Mouse (Mus musculus) heart, embryonic 14.5 days (tissue): ENCODE measurements around the gene Nr4a1. TPM values are rescaled to one million over a fixed set of nuclear protein-coding genes. Genes with fewer than 3 reads are reported as not detected.

Experiments used
- ATAC-seq: fragments of 200-750 bp; cut with Nextera tagmentation; 2 replicates; pipeline ENCODE4 v1.8.0; 2017; ENCODE audit warnings: low read depth, moderate TSS enrichment; ENCODE audit not compliant: insufficient number of reproducible peaks, insufficient read depth, low FRiP score
- H3K27ac ChIP-seq, 2 experiments: fragments of 200-500 bp in 1 of 2; fragments of 300-500 bp in 1 of 2; sonication (generic) in 1 of 2; replicated peaks in 1 of 2; 2 replicates each; pipeline ENCODE4 v1.5.1; 2012 to 2014; ENCODE audit warnings: low read depth in 2 of 2, low read length in 2 of 2, control low read depth in 1 of 2, mild to moderate bottlenecking in 1 of 2, mixed read lengths in 1 of 2; ENCODE audit not compliant: control insufficient read depth in 1 of 2, insufficient read depth in 1 of 2
- H3K27me3 ChIP-seq: fragments of 300-500 bp; sonication (generic); 2 replicates; pipeline ENCODE4 v1.6.1; 2014; ENCODE audit warnings: mild to moderate bottlenecking, low read length, control low read depth; ENCODE audit not compliant: control insufficient read depth, insufficient read depth
- H3K36me3 ChIP-seq: fragments of 300-500 bp; sonication (generic); 2 replicates; pipeline ENCODE4 v1.6.1; 2014; ENCODE audit warnings: mild to moderate bottlenecking, control low read depth, low read length, mixed read lengths; ENCODE audit not compliant: control insufficient read depth, insufficient read depth
- H3K4me1 ChIP-seq, 2 experiments: fragments of 200-500 bp in 1 of 2; fragments of 300-500 bp in 1 of 2; sonication (generic) in 1 of 2; 2 replicates each; pipeline ENCODE4 v1.6.1; 2012 to 2014; ENCODE audit warnings: low read length in 2 of 2, control low read depth in 1 of 2, mixed read lengths in 1 of 2; ENCODE audit not compliant: control insufficient read depth in 2 of 2, insufficient read depth in 2 of 2
- H3K4me2 ChIP-seq: fragments of 300-500 bp; sonication (generic); 2 replicates; pipeline ENCODE4 v1.6.1; 2014; ENCODE audit warnings: mild to moderate bottlenecking, low read length
- H3K4me3 ChIP-seq, 2 experiments: fragments of 200-500 bp in 1 of 2; fragments of 300-500 bp in 1 of 2; sonication (generic) in 1 of 2; 2 replicates each; pipeline ENCODE4 v1.5.1; 2012 to 2014; ENCODE audit warnings: low read length in 2 of 2, mild to moderate bottlenecking in 2 of 2, control low read depth in 1 of 2, low read depth in 1 of 2, moderate library complexity in 1 of 2; ENCODE audit not compliant: control insufficient read depth in 1 of 2, insufficient read depth in 1 of 2
- H3K9ac ChIP-seq: fragments of 300-500 bp; sonication (generic); 2 replicates; pipeline ENCODE4 v1.6.1; 2014; ENCODE audit warnings: mild to moderate bottlenecking, low read length
- H3K9me3 ChIP-seq: fragments of 300-500 bp; sonication (generic); 2 replicates; pipeline ENCODE4 v1.6.1; 2016; ENCODE audit warnings: low read length, control low read depth; ENCODE audit not compliant: control insufficient read depth
- WGBS: fragments of 180-500 bp; shearing (Covaris S2); extraction: QIAGEN DNeasy Blood & Tissue Kit; methylation state at CpG from one replicate; pipeline ENCODE4 v1.1.7; 2014; 5-methylcytosine and 5-hydroxymethylcytosine counted together
- polyA plus RNA-seq: library from polyadenylated mRNA; unstranded; fragments of >200 nt; fragmentation: Nextera tagmentation; extraction: Ambion mirVana; gene quantifications from 2 replicates; pipeline ENCODE4 v1.2.1, GENCODE M21; 2014

The Nr4a1 gene
- polyA plus RNA-seq, 1 experiment from 2014 or later, result 6.6 TPM

DNA sequence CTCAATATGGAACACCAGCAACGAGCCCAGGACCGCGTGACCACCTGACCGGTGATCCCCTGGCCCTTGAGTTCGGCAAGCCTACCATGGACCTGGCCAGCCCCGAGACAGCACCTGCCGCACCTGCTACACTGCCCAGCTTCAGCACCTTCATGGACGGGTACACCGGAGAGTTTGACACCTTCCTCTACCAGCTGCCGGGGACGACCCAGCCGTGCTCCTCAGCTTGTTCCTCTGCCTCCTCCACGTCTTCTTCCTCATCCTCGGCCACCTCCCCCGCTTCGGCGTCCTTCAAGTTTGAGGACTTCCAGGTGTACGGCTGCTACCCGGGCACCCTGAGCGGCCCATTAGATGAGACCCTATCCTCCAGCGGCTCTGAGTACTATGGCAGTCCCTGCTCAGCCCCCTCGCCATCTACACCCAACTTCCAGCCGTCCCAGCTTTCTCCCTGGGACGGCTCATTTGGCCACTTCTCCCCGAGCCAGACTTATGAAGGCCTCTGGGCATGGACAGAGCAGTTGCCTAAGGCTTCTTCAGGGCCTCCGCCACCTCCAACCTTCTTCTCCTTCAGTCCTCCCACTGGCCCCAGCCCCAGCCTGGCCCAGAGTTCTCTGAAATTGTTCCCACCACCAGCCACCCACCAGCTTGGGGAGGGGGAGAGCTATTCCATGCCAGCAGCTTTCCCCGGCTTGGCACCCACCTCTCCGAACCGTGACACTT lies 16.2 kb downstream of the Nr4a1 start:
- Histone ChIP-seq H3K4me3 (no peak overlapping the region), H3K9me3 (no peaks in the 10 kb centered on the region), H3K4me2 (no peak overlapping the region), H3K27me3 (no peaks in the 10 kb centered on the region), H3K27ac (no peak overlapping the region), H3K4me1 (peaks cover 20 to 25% of the 10 kb centered on the region in 2 experiments), H3K36me3 (peaks cover 51% of the 10 kb centered on the region), H3K9ac (no peak overlapping the region)
- no peak for ATAC-seq
- WGBS, result 89% methylated on average over 29 of the region's 29 CpGs

DNA sequence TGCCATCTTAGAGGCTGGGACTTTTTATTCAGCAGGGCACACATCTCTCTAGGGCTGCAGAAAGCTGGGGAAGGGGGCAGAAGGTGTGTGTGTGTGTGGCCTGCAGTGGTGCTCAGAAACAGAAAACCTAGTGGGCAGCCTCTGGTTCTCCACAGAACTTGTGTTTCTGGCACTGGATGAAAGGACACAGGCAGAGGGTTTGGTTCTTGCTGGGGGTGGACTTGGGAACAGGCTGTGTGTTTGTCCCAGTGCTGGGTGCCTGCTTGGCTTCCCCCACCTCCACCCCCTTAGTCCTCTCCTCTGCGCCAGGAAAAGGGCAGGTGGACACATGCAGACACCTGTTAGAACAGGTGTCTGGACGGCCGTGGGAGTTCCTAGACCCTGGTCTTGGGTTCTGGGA lies 17.0 kb downstream of the Nr4a1 start:
- Histone ChIP-seq H3K9ac (no peak overlapping the region), H3K4me3 (no peak overlapping the region), H3K36me3 (peaks cover 52% of the 10 kb centered on the region), H3K4me2 (no peak overlapping the region), H3K27me3 (no peaks in the 10 kb centered on the region), H3K27ac (no peak overlapping the region), H3K4me1 (peaks cover 11 to 18% of the 10 kb centered on the region in 2 experiments), H3K9me3 (no peaks in the 10 kb centered on the region)
- WGBS, result 70% methylated on average over 3 of the region's 3 CpGs
- no peak for ATAC-seq

DNA sequence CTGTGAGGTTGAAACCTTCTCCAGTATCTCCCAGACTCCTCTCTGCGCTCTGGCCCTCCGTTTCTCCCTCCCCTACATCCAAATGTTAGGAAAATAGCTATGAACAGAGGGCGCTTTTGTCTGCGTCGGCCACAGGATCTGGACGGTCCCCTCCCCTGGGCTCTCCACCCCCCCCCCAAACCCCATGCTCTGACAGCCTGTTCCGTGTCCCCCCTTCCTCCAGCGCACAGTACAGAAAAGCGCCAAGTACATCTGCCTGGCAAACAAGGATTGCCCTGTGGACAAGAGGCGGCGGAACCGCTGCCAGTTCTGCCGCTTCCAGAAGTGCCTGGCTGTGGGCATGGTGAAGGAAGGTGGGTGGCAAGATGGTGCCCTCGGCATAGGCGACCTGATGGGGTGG lies 17.4 kb downstream of the Nr4a1 start:
- H3K9me3 ChIP-seq, result no peaks in the 10 kb centered on the region
- no peaks in the 10 kb centered on the region for H3K27me3 ChIP-seq
- WGBS, result 93% methylated on average over 15 of the region's 15 CpGs
- no peak overlapping the region for H3K4me2 ChIP-seq
- H3K4me1 ChIP-seq, result peaks cover 9 to 15% of the 10 kb centered on the region in 2 experiments; a peak in 3 of 4 replicates
- H3K27ac ChIP-seq, result no peak overlapping the region
- no peak overlapping the region for H3K4me3 ChIP-seq
- no peak overlapping the region for H3K9ac ChIP-seq
- peaks cover 52% of the 10 kb centered on the region for H3K36me3 ChIP-seq
- no peak for ATAC-seq

DNA sequence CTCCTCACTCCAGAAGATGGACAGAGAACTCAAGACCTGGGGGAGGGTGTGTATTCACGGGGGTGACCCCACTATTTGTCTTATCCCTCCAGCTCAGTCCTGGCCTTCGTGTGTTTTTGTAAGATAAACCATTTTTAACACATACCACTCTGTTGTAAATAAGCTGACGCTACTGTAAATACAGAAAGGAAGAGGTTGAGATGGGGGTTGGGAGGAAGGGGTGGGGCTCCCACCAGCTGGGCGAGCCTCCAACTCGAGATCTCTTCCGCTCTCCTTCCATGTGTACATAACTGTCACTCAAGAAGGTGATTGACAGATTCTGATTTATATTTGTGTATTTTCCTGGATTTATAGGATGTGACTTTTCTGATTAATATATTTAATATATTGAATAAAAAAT lies 20.3 kb downstream of the Nr4a1 start:
- Histone ChIP-seq H3K36me3 (peaks cover 52% of the 10 kb centered on the region), H3K9ac (no peak overlapping the region), H3K27ac (no peak overlapping the region), H3K4me3 (no peak overlapping the region), H3K9me3 (no peaks in the 10 kb centered on the region), H3K4me2 (no peak overlapping the region), H3K4me1 (peaks cover 5 to 6% of the 10 kb centered on the region in 2 experiments; a peak in 3 of 4 replicates), H3K27me3 (no peaks in the 10 kb centered on the region)
- 59% methylated on average over 6 of the region's 6 CpGs for WGBS
- no peak for ATAC-seq

DNA sequence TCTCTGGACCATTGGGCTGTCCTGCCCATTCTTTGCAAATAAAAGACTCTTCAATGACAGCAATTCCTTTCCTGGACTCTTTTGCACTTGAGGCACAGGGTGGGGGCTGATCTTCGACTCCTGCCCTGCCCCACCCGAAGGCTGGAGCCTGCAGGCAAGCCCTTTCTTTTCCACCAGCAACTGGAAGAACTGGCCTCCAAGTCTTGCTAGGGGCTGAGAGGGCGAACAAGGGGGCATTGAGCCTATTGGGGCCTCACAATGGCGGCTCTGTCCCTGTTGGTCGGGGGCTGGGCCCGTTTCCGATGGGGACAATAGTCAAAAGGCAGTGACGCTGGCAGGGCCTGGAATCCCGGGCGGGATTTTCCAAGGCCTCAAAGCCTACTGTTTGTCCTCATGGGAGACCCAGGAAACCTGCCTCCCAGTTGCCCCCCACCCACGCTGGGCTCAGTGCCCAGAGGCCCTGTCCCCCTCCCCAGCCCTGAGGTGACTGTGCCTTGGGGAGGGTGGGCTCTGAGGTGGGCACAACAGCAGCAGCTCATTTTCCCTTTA lies 23.4 kb downstream of the Nr4a1 start:
- Histone ChIP-seq H3K36me3 (peaks cover 26% of the 10 kb centered on the region), H3K9ac (no peak overlapping the region), H3K4me1 (peaks cover 3 to 5% of the 10 kb centered on the region in 2 experiments; a peak in 2 of 4 replicates), H3K4me3 (no peak overlapping the region), H3K9me3 (no peaks in the 10 kb centered on the region), H3K27me3 (no peaks in the 10 kb centered on the region), H3K4me2 (no peak overlapping the region), H3K27ac (no peak overlapping the region)
- no peak for ATAC-seq
- WGBS, result 75% methylated on average over 11 of the region's 11 CpGs

DNA sequence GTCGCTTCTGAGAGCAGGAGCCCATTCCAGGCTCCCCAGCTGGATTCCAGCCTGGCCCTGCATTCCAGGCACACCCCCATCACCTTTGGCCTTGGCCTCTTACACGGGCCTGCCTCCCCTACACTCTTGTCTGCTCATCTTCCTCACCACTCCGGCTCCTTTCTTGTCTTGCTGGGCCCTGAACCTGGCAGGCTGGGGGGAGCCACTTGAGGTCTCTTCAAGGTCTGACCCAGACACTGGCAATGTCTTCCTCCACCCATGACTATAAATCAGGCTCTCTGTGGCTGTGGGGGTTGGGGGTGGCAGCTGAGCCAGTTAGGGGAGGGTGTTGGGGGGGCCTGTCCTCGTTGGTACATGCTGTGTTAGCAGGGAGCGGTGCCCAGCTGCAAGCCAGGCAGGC lies 24.5 kb downstream of the Nr4a1 start:
- WGBS, result 51% methylated on average over 5 of the region's 5 CpGs
- H3K36me3 ChIP-seq, result peaks cover 15% of the 10 kb centered on the region
- H3K27ac ChIP-seq, result no peak overlapping the region

DNA sequence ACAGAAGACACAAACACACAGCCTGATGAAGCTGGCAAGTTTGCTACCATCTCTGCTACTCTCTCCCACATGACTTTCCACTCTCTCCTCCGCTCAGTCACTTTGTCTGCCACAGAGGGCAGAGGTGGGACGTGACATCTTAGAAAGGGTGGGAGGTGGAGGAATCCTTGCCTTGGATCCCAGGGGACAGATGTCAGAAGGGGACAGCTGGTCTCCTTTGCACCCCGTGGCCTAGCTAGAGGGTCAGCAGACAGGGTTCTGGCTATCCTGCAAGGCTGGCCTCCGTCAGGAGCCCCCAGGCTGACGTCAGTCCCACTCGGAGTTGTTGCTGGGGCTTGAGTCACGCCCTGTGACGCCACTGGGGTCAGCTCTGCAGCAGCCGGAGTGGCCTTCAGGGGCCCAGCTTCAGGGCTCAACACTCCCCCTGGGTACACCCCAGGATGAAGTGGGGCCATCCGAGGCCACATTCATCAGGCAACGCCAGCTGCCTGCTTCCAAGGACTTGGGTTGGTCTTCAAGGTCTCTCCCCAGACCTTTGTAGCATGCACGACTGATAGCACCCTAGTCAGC lies 25.4 kb downstream of the Nr4a1 start:
- Histone ChIP-seq H3K4me1 (peaks cover 3 to 6% of the 10 kb centered on the region in 2 experiments; a peak in 2 of 4 replicates), H3K27me3 (no peaks in the 10 kb centered on the region), H3K9me3 (no peaks in the 10 kb centered on the region), H3K36me3 (peaks cover 5% of the 10 kb centered on the region), H3K4me2 (no peak overlapping the region), H3K4me3 (no peak overlapping the region), H3K9ac (no peak overlapping the region), H3K27ac (no peak overlapping the region)
- ATAC-seq, result no peak
- 47% methylated on average over 12 of the region's 12 CpGs for WGBS

More for the DNA sequence above, 24.5 kb downstream of the Nr4a1 start:
- Histone ChIP-seq H3K4me2 (no peak overlapping the region), H3K27me3 (no peaks in the 10 kb centered on the region), H3K4me3 (no peak overlapping the region), H3K9me3 (no peaks in the 10 kb centered on the region), H3K9ac (no peak overlapping the region), H3K4me1 (peaks cover 3 to 5% of the 10 kb centered on the region in 2 experiments; a peak in 2 of 4 replicates)
- no peak for ATAC-seq
